Mouse (Mus musculus): ENCODE measurements around the gene Agtpbp1.

DNA sequence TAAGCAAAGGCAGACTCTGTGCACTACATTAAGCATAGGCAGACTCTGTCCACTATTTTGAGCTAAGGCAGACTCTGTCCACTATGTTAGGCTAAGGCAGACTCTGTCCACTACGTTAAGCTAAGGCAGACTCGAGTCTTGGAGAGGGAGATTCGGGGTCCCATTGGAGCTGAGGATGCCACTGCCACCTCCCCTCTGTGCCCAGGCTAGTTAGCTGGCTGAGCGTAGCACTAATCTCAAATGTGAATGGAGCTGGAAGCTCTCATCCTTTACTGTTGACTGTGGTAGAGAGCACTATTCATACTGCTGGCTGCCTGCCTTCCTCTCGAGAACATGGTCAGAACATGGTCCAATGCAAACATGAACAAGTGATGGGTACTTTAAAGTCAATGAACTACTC, 46.4 kb downstream of the Agtpbp1 start:
- TF ChIP-seq CTCF (IDR thresholded peaks at IDR 0.05; ENCODE audit: low read depth) = no peak
- no peak for TF ChIP-seq EP300 (IDR thresholded peaks at IDR 0.05; ENCODE audit: low read depth)

Data from heart, postnatal 0 days (tissue).